Mouse (Mus musculus) embryonic fibroblast, embryonic 13.5 days (primary cell): ENCODE measurements at regions not wholly inside any gene's neighbourhood (a gene's known extent, or its start where the extent isn't known, plus 50 kb on each side); places are given as distances from the start of the nearest gene placed in this dataset.

Source experiments
- H3K27ac ChIP-seq: 2 replicates; pipeline ENCODE4 v1.5.1; 2012; ENCODE audit warnings: low read length, control low read depth, inconsistent platforms; ENCODE audit not compliant: insufficient read depth
- H3K4me1 ChIP-seq: 2 replicates; pipeline ENCODE4 v1.6.1; 2011; ENCODE audit warnings: low read length; ENCODE audit not compliant: control insufficient read depth, insufficient read depth
- H3K4me3 ChIP-seq: 2 replicates; pipeline ENCODE4 v1.5.1; 2011; ENCODE audit warnings: mild to moderate bottlenecking, control low read depth, low read length; ENCODE audit not compliant: insufficient read depth
- CTCF ChIP-seq: IDR thresholded peaks from 2 replicates; pipeline ENCODE4 v1.5.1; 2011; ENCODE audit warnings: mild to moderate bottlenecking, control low read depth, low read length, moderate library complexity, borderline replicate concordance; ENCODE audit not compliant: insufficient read depth
- POLR2A ChIP-seq: IDR thresholded peaks from 2 replicates; pipeline ENCODE4 v1.6.1; 2011; ENCODE audit warnings: low read depth, mild to moderate bottlenecking, control low read depth, low read length, moderate library complexity

DNA sequence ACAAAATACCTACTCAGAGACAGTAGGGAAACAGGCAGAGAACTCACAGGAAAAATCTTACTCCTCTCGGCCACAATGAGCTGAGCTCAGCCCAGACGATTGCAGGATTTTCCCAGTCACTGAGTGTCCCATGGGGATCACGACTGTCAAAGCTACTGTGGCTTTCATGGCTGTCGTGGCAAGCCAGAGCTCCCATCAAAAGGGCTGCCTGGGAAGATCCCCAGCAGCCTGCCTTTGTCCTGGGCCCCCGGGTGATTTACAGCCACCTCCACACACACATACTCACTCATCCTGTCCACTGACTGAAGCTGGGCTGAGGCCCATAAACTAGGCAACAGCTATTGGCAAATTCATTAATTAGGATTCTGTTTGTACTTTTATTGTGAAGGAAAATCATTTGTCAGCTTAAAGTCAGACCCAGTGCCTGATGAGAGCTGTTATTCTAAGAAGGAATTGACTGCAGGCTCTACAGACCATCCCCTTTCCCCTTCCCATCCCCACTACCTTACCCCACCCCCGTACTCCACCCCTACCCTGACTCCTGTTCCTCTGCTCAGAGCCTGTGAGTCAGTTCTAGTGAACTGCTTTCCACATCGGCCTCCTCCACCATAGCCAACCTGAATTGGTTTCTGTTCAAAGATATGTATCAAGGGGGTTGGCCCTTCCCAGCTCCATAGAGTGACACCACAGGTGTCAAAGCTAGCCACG, 399.1 kb downstream of the H2al1j start:
- no peak overlapping the region for H3K27ac ChIP-seq
- no peaks in the 10 kb centered on the region for H3K4me1 ChIP-seq
- TF ChIP-seq POLR2A (no peak), CTCF (no peak)
- no peak overlapping the region for H3K4me3 ChIP-seq

DNA sequence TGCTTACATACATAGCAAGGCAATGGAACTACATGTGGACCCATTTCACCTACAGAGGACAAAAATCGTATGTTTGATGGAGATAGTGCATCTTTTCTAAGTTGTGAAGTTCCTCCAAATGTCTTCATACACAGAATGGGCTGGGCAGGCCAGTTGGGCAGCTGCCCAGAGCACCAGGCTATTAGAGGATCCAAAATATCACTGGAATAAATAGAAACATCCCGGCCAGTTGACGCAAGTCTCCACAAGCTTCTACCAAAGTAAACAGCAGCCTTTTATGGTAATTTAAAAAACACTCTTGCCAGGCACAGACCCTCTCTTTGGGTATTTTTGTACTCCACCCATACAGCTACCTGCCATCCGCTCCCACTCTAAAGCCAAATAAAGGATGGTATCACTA, 400.9 kb downstream of the H2al1j start:
- TF ChIP-seq POLR2A (no peak), CTCF (no peak)
- Histone ChIP-seq H3K4me1 (no peaks in the 10 kb centered on the region), H3K4me3 (no peak overlapping the region), H3K27ac (no peak overlapping the region)

DNA sequence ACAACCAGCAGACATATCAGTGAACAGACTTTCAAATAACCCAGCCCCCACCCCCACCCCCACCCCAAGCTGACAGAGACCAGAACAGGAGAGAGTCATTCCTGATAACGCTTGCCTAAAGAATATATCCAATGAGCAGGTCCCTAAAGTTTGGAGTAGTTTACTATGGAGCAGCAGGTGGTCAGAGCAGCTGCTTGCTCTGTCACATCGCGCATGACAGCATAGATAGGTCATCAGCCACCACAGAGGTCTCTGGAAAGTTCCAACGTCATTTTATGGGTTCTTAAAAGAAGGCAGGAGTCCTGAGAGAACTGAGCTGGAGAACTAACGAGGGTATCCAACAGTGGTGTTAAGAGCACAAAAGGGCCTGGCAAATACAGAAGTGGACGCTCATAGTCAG, 402.4 kb downstream of the H2al1j start:
- H3K4me1 ChIP-seq: no peaks in the 10 kb centered on the region
- no peak overlapping the region for H3K27ac ChIP-seq
- no peak for TF ChIP-seq CTCF
- no peak for TF ChIP-seq POLR2A
- H3K4me3 ChIP-seq: no peak overlapping the region

DNA sequence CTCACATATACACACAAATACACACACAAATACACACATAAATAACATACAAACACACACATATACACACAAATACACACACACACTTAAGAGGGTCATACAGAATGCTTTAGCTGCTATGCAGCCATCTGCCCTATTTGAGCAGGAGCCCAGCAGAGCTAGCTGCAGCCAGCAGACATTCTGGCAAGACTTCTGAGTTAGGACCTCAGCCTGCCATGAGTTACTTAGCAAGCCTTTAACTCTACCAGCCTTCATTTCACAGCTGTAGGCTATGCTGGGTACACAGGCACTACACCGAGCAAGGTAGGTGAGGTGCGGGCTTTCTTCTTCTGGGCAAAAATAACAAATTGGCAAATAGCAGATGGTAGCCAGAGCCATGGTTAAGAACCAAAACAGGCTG, 404.7 kb downstream of the H2al1j start:
- no peaks in the 10 kb centered on the region for H3K4me1 ChIP-seq
- H3K4me3 ChIP-seq: no peak overlapping the region
- no peak overlapping the region for H3K27ac ChIP-seq
- TF ChIP-seq POLR2A: no peak
- no peak for TF ChIP-seq CTCF

DNA sequence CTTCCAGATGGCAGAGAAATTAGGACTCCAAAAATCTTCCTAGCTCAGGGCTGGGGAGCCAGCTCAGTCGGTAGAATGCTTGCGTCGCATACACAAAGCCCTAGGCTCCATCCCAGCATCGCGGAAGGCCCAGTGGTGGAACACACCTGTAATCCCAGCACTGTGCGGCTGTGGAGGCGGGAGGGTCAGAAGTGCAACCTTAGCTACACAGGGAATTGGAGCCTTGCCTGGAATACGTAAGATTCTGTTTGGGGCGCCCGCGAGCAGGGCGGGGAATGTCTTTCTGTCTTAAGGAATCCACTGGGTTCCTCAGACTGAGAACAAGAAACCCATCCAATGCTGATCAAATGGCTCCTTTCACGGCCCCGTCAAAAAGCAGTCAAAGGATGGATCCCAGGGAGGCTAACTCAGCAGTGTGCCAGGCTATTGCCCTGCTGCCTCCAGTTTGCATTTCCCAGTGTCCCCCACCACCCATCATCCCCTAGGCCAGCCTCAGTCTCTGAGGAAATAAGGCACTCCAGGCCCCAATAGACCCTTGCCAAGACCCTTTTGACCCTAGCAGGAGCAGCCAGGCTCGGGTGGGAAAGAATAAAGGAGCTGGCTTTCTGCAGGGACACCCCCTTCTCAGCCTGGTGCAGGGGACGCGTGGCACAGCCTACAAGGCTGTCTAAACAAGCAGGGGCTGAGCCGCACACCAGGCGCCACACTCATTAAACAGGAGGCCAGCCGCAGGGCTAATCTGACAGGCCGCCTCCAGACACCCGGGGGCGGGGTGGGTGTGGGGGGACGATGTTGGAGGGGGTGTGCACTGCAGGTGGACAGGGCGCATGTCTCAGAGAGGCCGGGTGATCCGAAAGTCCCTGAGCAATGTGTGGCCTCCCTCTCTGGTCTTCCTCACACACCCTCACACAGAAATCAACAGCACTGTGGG, 407.1 kb downstream of the H2al1j start:
- TF ChIP-seq POLR2A (no peak), CTCF (no peak)
- Histone ChIP-seq H3K27ac (no peak overlapping the region), H3K4me1 (no peaks in the 10 kb centered on the region), H3K4me3 (no peak overlapping the region)

DNA sequence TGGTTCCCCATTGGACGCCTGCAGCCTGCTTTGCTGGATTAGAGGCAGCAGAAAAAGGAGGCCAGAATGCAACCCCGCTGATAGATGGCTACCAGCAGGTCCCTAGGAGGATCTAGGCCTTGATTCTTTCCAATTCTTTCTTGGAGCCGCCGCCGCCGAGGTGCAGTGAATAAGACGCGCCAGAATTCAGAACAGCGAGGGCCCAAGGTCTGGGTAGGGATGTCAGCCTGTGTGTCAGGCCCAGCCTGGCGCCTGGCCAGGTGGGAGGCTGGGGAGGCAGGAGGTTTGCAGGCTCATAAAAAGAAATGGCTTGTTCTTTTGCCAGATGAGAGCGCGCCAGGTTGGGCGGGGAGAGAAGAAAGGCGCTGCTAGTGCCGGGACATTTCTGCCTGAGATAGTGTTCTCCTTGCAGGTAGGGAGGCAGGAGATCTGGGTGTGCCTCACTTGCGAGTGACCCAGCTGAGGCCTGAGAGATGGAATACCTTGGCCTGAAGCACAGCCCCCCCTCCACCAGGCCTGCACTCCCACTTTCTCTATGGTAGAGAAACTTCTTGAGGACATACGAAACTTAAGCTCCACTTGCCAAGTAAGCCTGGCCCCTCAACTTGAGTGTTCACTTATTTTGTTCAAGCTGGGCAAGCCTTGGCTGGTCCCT, 408.0 kb downstream of the H2al1j start:
- H3K4me3 ChIP-seq: no peak overlapping the region
- TF ChIP-seq POLR2A: no peak
- no peak for TF ChIP-seq CTCF
- no peaks in the 10 kb centered on the region for H3K4me1 ChIP-seq
- no peak overlapping the region for H3K27ac ChIP-seq

DNA sequence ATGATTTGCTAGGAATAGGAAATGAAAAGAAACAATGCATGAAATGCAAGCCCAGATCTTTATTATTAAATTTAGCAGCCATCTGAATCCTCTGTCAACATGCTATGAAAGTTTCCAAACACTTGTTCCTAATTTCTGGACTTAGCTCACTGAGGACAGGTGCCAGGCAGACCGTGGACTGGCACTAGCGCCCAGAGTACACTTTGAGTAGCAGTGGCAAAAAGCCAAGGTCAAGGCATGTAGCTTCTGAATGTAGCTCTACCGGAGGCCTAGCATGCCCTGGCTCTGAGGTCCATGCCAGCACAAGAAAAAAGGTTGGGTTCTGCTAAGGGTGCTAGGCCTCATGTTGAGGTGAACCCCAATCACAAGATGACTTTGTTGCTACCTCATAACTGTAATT, 408.9 kb downstream of the H2al1j start:
- TF ChIP-seq CTCF (no peak), POLR2A (no peak)
- H3K27ac ChIP-seq: no peak overlapping the region
- no peaks in the 10 kb centered on the region for H3K4me1 ChIP-seq
- no peak overlapping the region for H3K4me3 ChIP-seq

DNA sequence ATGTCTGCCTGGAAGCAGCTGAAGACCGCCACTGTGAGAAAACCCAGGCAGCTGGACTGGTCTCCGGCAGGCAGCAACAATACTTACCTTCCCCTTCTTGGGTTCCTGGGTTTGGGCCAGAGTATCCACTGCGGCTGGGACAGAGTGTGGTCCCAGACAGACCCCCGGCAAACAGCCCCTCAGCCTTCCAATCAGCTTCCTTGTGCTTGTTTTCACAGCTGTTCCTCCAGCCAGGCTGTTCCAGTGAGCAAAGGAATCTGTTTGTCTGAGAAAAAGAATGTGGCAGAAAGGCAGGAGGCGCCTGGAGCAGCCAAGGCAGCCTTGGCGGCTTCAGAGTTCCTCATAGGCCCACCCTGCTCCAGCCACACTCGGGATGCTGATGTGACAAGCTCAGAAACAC, 411.9 kb downstream of the H2al1j start:
- TF ChIP-seq POLR2A: no peak
- TF ChIP-seq CTCF: no peak
- H3K27ac ChIP-seq: no peak overlapping the region
- H3K4me1 ChIP-seq: no peaks in the 10 kb centered on the region
- H3K4me3 ChIP-seq: no peak overlapping the region

DNA sequence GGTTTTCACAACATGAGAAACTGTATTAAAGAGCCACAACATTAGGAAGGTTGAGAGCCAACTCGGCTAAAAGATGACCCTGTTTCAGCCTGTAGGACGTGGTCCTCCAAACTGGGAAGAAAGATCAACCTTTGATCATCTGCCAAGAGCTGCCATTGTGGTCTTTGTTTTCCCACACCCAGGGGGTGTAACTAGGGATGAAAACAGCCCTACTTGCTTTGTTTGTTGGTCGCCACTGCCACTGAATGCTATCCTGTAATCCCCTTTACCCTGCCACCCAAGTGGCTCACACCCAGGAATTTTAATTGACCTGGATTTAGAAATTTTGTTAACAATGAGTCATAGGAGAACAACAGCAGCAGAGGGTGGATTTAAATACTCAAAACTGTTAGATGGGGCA, 414.2 kb downstream of the Bcor start:
- Histone ChIP-seq H3K4me3 (no peak overlapping the region), H3K4me1 (peaks cover 8% of the 10 kb centered on the region), H3K27ac (no peak overlapping the region)
- TF ChIP-seq POLR2A (no peak), CTCF (no peak)
